Mouse (Mus musculus) gastrocnemius, adult 8-10 months (tissue): Measurements from ENCODE around the gene Wdr5. TPM values are rescaled to one million over a fixed set of nuclear protein-coding genes. Genes with fewer than 3 reads are reported as not detected.

Experiments
- DNase-seq, 2 experiments: peaks; one replicate each; pipeline ENCODE4 v3.0.0; 2022; ENCODE audit warnings: low spot score in 2 of 2
- total RNA-seq, 4 experiments: library from RNA; stranded (reverse); gene quantifications; 2 replicates each; pipeline ENCODE4 v1.2.4; 2022

The Wdr5 gene
- total RNA-seq = 10 to 100 TPM; 15.4 to 19.7 (median 17.1) TPM

DNA sequence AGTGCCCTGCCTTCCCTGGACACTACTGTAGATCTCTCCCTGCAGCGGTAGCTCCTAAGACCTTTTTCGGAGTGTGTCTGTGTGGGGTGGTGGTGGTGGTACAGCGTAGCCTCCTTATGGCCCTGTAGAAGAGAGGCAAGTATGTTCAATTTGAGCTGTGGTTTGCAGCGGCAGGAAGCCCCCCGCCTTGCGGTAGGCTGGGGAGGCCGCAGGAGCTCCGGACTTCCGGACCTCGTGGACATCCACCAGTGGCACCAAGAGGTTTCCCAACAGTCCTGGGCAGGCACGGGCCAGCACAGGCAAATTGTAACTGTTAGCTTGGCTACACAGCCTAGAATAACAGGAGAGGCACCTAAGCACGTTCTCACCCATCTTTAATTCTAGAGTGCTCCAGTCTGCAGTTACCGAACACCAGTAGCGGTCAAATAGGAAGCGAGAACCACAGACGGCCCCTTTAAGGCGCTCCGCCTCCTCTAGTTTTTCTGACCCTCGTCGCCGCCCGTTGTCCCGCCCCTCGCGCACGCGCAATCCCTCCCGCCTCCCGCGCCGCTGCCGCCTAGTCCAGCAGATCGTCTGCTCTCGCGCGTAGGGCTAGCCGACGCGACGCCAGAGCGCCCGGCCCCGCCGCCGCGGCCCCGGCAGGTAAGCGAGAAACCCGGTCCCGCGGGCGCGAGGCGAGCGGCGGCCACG, at the start of gene Wdr5:
Gene Wdr5 (plus strand): TSS at position 519 of the 690 bp plus-strand sequence.
- peak; percentile 90 for DNase-seq

DNA sequence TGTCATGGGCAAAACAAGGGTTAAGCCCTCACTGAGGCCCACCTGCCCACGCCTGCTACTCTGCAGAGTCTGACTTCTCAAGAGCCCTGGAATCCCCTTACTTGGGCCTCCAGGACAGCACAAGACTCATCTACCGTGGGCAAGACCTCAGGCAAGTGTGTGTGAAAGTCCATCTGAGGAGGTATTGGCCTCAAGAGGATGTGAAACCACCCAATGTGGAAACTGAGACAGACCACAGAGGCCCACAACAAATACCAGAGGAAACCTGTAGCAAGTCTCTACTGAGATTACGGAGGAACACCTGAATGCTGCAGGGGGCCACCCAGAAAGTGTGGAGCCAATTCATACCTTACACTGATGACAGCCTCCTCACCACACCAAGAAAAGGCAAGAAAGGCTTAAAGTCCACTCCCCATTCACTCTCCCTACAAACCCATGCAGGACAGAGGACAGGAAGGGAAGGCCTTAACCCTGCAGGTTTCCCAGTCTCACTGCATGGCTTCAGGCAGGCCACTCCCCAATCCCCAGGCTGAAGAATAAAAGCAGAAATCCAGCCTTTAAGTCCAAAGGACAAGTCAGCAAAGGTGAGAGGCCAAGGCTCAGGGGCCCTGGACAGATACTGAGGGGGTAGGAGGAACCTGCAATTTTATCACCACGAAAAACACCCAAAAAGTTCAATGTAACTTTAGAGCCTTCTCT, 45.5 kb upstream of the Wdr5 start:
- no peak for DNase-seq

DNA sequence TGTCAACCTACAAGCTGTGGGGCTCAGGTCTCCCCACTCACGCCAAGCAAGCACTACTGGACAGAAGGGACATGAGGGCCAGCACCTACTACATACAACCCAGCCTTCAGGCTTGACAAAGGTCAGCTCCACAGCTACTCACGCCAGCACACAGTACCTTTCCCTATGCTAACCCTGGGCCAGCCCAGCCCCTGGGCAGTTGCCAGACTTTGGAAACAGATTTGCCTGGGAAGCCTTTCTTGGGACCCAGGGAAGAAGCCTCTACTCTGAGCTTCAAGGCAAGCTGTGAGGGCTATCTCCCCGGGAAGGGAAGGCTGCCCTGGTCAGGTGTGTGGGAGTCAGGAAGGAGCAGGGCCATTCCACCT, 45.0 kb upstream of the Wdr5 start:
- DNase-seq = no peak

DNA sequence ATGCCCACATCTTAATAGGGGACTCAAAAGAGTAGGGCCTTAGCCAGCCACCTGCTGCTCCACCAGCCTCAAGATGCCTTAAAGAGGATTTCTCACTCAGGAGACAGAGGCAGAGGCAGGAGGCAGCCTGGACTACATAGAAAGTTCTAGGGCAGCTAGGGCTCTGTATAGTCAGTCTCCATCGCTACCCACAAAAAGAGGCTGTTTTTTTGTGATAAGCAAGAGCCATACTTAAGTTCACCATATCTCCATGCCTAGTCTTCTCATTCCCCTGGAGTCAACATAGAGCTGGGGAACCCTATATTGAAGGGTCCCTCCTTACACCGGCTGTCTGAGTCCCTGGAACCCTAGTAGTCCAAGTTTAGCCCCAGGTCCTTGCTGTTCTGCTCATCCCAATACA, 44.4 kb upstream of the Wdr5 start:
- DNase-seq = no peak

DNA sequence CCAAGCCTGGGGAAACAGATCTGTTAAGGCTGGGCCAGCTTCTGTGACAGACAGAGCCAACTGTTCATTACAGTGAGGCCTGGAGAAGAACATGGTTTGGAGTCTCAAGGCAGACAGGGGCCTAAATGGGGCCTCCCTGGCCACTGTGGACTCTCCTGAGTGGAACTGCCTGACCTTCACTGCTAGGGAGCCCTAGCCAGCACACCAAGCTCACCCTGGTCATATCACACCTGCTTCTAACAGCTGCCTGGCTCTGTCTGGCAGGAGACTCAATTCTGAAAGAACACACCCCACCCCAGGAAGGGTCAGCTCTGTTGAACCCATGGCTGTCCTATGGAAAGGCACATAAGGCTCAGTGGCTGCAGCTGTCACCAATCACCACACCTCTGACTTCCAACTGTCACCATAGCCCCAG, 43.8 kb upstream of the Wdr5 start:
- DNase-seq = peak; percentile 54 to 58

DNA sequence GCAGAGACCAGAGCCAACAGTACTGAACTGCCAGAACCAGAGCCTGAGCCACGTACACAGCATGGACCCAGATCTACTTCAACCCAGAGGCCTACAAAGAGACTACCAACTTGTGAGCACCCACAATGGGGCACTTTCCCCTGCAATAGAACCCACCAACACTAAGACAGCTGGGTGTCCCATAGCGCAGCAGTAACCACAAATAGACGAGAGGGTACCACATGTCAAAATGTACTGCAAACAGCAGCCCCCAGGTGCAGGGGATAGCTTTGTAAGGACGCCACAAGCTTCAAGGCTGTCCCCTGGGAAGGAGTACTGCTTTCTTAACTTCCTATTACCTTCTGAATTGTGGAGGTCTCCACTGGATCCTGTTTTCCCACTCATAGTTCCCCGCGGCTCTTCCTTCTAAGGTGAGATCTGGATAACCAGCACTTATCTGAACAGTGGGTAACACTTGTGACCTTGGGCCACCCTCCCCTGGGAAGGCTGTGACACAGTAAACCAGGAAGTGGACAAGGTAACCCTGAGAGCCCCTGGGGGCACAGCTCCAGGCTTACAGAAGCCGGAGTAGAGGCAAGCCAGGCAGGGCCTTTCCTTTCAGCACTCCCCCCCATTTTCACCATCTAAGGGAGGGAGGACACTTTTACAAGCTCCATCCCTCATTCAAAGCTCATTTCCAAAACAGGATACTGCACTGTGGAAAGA, 41.7 kb upstream of the Wdr5 start:
- no peak for DNase-seq

DNA sequence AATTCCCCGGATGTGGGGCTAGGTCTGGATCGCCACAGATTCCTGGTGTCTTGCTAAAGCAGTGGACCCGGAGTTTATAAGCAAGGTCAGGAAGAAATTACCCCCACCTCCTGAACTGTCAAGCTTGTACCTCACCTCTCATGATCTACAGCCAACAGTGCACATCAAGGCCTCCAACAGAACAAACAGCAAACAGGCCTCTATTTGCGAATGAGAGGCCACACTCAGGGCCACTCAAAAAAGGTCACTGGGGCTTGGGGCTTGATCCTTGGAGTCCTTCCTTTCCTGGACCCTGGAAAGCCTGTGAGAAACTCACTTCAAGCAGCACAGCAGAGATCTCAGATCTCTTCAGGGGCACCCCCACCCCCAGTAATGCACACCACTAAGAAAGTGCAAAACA, 41.0 kb upstream of the Wdr5 start:
- no peak for DNase-seq

DNA sequence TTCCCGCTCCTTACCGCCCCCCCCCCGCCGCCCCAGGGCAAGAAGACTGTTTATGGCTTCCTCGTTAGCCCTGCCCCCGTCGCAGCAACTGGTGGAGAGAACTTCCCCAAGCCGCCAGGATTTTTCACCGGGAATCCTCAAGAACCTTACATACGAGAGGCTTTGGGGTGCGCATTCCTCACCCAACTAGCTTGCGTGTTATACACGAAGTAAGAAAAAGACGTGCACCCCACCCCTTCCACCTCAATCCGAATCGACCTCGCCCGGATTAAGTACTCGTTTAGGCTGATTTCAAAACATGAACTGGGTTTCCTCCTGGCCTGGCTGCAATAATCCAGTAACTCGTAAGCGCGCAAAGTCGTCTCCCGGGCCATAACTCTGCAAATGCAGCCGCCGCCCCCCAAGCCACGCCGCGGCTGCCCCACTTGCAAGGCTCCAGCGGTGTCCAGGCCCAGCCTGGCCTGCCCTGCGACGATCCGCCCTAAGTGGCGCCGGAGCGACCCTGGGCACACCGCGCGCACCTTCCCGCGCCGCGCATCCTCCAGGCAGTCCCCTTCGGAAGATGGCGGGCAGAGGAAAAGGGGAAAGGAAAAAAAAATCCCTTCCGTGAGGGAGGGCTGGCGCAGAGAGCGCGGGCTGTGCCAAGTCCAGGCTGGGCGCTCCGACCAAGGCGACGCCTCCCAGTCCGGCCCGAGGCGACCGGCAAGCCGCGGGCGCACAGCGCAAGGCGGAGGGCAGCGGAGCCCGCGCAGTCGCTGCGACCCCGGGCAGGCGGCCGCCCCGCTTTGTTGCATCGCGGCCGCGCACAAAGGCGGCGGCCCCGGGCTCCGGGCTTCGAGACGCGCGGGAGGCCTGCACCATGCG, 40.1 kb upstream of the Wdr5 start:
- peak in 1 of 2 experiments; percentile 34 for DNase-seq

DNA sequence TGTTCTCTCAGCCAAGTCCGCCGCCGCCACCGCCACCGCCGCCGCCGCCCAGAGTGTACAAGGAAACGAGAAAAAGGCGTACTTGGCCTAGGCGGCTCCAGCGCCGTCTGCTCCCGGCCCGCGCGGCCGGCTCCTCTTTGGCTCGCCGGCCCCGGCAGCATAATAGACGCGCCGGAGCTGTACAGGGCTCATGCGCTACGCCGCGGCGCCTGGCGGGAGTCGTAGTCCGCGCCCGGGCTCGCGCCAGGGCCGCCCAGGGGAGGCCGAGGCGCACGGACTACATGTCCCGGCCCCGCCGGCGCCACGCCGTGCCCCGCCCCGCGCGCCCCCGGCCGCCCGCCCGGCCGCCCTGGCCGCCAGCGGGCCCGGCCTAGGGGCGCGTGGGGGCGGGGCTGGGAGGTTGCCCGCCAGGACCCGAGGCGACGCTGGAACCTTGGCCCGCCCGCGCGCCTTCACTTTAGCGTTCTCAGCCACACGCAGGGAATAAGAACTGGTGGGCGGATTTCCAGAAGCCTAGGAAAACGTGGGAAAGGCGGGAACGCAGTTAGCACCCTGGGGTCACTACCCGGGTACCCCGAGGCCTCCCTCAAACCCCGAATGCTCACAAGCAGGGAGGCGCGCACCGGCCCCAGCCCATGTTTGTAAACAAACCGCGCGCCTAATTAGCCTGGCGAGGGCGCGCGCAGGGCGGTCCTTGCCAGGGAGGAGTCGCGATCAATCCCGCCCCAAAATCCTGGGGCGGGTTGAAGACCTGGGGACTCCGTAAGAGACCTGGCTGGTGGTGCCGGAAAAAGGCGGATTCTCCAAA, 39.3 kb upstream of the Wdr5 start:
- peak; percentile 89 to 94 for DNase-seq

DNA sequence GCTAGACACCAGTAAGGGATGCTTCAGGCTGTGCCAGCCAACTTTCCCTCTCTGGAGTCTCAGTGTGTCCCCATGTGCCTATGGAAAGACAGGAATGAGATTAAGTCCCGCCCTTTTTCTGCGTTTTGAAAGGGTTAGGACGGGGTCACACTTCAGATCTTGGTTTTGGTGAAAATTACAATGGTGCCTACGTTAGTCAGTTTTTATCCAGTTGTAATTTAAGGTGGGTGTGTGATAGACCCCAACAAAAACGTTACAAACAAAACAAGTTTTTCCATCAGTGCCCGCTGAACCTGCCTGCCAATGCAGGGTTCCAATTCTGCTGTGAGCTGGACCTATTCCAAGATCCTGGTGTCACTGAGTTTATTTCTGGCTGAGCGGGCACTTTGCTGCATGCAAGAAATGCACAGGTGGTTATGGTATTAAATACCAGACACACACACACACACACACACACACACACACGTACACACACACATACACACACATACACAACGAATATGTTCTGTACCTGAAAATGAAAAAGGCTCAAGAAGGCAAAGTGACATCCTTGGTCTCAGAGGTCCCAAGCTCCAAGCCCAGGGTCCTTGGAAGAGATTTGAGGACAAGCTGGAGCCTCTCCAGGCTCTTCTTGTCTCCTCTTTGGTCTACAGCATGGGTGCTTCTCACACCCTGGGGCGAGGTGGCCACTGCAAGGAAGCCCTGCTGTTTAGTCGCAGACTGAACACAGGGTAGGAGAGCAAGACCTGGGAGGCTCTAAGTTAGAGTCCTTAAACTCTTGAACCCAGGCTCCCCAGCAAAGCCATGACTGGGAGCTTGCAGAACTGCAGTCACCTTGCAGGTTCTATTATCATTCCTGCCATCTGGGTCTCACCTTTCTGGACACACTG, 38.4 kb upstream of the Wdr5 start:
- DNase-seq = no peak

DNA sequence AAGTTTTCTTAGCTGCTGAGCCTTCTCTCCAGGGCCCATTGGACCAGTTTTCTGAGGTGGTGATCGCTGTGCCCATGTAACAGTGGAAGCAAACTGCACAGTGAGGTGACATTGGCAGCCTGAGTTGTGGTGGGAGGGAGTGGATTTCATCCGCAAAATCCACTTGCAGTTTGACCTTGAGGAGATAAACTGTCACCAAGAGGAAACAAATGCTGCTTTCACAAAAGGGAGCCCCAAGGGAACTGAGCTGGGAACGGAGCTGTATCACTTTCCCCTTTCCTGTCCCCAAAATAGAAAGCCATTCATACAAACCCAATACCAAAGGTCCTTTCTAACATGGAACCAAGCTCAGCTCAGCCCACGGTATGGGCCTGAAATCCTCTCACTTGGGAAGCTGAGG, 35.1 kb upstream of the Wdr5 start:
- DNase-seq = no peak

DNA sequence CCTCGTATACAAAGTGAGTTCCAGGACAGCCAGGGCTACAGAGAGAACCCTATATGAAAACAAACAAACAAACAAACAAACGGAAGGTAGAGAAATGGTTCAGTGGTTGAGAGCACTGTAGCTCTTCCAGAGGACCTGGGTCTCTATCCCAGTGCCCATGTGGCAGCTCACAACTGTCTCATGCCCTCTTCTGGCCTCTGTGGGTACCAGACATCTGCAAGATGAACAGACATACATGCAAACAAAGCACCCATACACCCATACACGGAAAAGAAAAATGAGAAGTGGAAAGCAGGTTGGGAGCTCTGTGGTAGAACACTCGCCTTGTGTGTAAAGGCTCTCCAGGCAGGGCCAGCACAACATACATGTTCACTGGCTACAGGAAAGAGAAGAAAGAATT, 34.6 kb upstream of the Wdr5 start:
- no peak for DNase-seq

DNA sequence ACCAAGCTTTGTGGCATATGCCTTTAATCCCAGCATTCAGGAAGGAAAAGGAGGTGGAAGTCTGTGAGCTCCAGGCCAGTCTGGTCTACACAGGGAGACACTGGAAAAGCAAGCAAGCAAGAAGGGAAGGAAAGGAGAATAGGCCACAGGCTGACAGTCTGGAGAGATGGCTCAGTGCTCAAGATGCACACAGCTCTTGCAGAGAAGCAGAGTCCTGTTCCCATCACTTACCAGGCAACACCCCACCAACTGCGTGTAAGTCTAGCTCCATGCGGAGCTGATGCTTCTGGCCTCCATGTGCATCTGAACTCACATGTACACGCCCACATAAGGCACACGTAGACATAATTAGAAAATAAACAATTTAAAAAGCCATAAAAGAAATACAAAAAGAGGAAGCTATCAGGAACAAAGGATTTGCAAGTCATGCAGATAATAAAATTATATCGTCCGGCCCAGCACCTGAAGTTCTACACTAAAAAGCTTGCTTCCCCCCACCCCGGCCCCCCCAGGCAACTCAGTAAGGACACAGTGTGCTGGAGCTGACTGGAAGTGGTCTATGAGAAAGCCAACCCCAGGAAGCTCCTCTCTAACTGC, 32.6 kb upstream of the Wdr5 start:
- no peak for DNase-seq

DNA sequence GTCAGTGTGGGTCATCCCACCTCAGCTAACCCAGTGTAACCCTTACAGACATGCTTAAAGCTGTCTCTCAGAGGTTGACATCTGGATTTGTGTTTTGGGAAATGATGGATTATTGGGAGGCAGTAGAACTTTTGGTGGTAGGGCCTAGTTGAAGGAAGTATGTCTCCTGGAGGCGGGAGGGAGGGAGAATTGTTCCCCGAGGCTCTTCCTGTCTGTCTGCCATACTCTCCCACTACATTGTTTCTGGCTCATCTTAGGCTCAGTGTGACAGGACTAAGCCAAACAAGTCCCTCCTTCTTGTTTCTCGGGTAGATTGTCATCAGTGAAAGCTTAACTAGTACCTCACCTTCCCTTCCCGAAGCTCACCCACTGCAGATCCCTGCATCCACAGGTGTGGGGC, 28.2 kb upstream of the Wdr5 start:
- DNase-seq = no peak

DNA sequence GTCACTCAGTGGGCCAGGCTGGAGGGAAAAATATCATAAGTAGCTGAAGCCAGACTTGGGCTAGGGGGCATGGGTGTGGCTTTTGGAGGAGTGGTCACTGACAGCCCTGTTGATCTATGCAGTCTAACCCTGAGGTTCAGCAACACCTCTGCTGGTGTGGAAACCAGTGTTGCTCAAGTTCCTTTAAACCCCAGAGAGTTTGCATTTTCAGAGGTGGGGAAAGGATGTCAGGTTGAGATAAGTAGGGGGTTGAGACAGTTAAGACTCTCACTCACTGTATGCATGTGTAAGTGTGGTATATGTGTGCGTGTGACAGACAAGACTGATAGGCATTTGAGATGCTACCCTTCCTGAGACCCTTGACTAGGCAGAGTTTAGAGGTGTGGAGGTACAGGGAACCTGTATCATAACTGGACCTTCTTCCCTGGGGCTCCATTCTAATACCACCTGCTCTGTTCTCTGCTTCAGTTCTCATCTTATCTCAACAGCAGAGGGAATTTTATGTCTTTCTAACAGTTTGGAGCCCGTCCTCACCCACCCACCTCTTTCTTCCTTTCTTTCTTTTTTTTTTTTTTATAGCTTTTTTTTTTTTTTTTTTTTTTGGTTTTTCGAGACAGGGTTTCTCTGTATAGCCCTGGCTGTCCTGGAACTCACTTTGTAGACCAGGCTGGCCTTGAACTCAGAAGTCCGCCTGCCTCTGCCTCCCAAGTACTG, 27.5 kb upstream of the Wdr5 start:
- no peak for DNase-seq

DNA sequence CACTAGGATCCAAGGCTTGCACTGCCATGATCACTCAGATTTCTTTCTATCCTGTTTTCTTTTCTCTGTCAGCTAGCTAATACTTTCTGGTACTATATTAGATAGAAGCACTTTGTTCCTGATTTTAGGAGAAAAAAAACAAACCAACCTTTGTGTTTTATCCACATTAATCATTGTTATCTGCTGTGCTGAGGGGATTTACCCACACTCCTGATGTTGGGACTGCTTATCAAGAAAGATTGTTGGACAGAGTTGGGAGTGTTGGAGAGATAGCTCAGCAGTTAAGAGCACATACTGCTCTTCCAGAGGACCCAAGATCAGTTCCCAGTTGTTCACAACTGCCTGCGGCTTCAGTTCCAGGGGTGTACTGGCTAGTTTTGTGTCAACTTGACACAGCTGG, 26.6 kb upstream of the Wdr5 start:
- no peak for DNase-seq

DNA sequence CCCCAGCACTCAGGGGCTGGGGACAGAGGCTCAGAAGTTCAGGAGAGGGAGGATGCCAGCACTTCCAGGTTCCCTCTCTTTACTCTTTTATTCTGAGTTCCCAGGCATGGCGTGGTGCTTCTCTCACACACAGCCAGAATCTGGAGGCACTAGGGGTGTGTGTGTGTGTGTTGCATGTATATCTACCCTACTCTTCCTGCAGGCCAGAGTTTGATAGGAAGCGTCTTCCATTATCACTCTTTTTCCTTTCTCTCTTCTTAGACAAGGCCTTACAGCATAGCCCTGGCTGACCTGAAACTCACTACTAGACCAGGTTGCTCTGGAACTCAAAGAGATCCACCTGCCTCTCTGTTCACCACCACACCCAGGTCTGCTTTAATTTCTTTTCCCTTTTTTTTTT, 24.0 kb upstream of the Wdr5 start:
- no peak for DNase-seq

DNA sequence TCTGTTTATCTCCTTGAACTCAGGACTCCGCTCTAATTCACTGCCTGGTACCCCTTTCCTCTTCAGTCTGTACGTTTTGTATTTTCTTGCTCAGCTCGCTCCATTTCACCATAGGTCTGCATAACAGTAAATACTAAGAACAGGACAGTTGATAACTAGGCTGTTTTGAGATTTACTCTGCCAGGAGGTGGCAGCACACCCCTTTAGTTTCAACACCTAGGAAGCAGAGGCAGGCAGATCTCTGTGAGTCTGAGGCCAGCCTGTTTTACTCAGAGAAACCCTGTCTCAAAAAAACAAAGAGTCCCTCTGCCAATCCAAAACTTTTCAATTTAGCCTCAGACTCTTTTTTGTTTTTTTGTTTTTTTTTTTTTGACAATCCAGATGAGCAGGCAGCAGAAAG, 21.0 kb upstream of the Wdr5 start:
- DNase-seq = no peak
